Mouse (Mus musculus) C2C12 (cell line): ENCODE data around the gene Hal.

Experiments used
- CEBPB ChIP-seq: IDR thresholded peaks from one replicate; pipeline ENCODE4 v1.6.1; 2011; ENCODE audit warnings: low read depth, mild to moderate bottlenecking, control low read depth, moderate library complexity
- CTCF ChIP-seq: IDR thresholded peaks from one replicate; pipeline ENCODE4 v1.5.1; 2011; ENCODE audit not compliant: control insufficient read depth, insufficient read depth, insufficient read length
- FOSL1 ChIP-seq: IDR thresholded peaks from one replicate; pipeline ENCODE4 v1.8.0; 2011; ENCODE audit warnings: mild to moderate bottlenecking, low read length; ENCODE audit not compliant: poor library complexity, insufficient read depth, severe bottlenecking
- MAX ChIP-seq: IDR thresholded peaks from one replicate; pipeline ENCODE4 v1.6.1; 2011; ENCODE audit warnings: mild to moderate bottlenecking, control low read depth
- MYOD1 ChIP-seq: IDR thresholded peaks from one replicate; pipeline ENCODE4 v1.6.1; 2011; ENCODE audit warnings: low read depth; ENCODE audit not compliant: control insufficient read depth, insufficient read length
- MYOG ChIP-seq: IDR thresholded peaks from one replicate; pipeline ENCODE4 v1.6.1; 2011; ENCODE audit not compliant: control insufficient read depth, insufficient read length; ENCODE audit errors: extremely low read depth
- USF1 ChIP-seq: IDR thresholded peaks from one replicate; pipeline ENCODE4 v1.6.1; 2011; ENCODE audit warnings: low read depth, mild to moderate bottlenecking, control low read depth, moderate library complexity

DNA sequence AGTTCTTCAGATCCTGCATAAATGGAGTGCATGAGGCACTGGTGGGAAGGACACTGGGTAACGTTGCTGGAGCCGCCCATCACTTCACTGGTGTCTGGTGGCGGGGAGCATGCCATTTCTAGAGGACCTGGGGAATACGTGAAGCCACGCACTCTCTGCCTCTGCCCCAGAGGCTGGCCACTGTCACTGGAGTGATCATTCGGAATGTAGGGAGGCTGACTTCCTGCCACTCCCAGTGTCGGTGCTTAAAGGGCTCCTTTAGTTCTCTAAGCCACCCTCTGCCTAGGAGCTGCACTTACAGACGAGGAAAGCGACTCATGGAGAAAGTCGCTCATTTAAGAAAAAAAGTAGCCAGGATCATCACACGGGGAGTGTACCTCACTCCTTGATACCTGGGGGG, 28.5 kb upstream of the Hal start:
- no peak for TF ChIP-seq CTCF
- TF ChIP-seq MYOD1 = no peak
- no peak for TF ChIP-seq USF1
- no peak for TF ChIP-seq MAX
- TF ChIP-seq MYOG = no peak
- no peak for TF ChIP-seq CEBPB
- TF ChIP-seq FOSL1 = no peak
